Mouse (Mus musculus): Measurements from ENCODE around the gene Syngr4. TPM values are rescaled to one million over a fixed set of nuclear protein-coding genes. Genes with fewer than 3 reads are reported as not detected.
A peak's percentile ranks its signal among the peaks of the same experiment; 100 is the strongest.
"Not testable (repeated sequence)": the region's sequence is repeated elsewhere in the genome, so short reads cannot be mapped to it uniquely, and the experiment has no call there.

The Syngr4 gene
- 0.85 and 1.00 TPM in 2 replicates for polyA plus RNA-seq (2015; fragmentation: Nextera tagmentation; extraction: Ambion mirVana)

DNA sequence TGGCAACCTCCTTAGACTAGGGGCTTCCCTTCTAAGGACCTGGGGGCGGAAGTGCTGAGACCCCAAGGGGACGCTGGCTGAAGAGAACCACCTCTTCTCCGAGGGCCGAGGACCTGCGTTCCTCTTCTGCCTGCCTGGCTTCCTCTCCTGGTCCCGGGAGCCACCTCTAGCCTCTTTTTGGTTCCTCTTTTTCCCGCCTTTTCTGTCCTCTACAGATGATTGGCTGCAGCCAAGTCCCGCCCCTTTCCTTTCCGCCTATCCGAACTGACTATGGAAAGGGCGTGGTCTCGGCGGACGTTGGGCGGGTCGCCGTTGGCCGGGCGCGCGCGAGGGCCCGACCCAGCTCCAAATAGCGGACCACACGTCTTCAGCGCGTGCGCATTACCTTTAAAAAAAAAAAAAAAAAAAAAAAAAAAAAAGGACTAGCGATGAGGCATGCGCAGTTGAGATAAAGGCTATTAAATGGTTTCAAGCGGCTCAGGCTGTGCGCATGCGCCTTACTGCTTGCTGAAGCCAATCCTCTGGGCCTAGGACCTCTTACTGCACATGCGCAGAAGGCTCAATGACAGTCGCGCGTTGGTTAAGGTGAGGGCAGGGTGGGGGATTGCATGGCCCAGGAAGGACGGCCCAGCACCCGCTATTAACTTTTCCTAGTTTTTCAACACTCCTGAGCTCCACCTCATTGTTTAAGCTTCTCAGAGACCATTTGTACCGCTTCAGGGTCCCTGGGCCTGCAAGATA, at the start of gene Syngr4, which contains the start of gene Tmem143:
TSS of gene Syngr4 (minus strand) at position 198 of the 741 bp plus-strand sequence.
TSS of gene Tmem143 (plus strand) at position 425 of the 741 bp plus-strand sequence.
- WGBS = 2% methylated on average over 40 of the region's 40 CpGs
- peak within 1 kb of the TSS; percentile 66 for H3K4me2 ChIP-seq (replicated peaks)
- ATAC-seq = peak; percentile 92

DNA sequence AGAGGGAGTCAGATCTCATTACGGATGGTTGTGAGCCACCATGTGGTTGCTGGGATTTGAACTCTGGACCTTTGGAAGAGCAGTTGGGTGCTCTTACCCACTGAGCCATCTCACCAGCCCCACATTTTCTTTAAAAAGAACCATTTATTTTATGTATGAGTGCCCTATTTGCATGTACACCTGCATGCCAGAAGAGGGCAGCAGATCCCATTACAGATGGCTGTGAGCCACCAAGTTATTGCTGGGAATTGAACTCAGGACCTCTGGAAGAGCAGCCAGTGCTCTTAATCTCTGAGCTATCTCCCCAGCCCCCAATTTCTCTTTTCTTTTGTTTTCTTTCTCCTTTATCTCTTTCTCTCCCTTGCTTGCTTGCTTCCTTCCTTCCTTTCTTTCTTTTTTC, 46.8 kb upstream of the Syngr4 start:
- WGBS = 79% methylated on average over 1 of the region's 1 CpGs
- not testable (repeated sequence) for H3K27ac ChIP-seq; H3K4me1 ChIP-seq (replicated peaks); H3K4me2 ChIP-seq (replicated peaks); H3K36me3 ChIP-seq; H3K9ac ChIP-seq; ATAC-seq; H3K27me3 ChIP-seq (replicated peaks); H3K9me3 ChIP-seq; H3K4me3 ChIP-seq (replicated peaks)

More for the DNA sequence above, at the start of gene Syngr4, which contains the start of gene Tmem143:
- H3K36me3 ChIP-seq = no peaks in the 10 kb centered on the region
- peak within 1 kb of the TSS; percentile 37 for H3K9ac ChIP-seq
- H3K27me3 ChIP-seq (replicated peaks) = no peaks in the 10 kb centered on the region
- no peaks in the 10 kb centered on the region for H3K9me3 ChIP-seq
- peak within 1 kb of the TSS; percentile 67 for H3K27ac ChIP-seq
- no peaks in the 10 kb centered on the region; the same call in 1 of the 2 replicates for H3K4me1 ChIP-seq (replicated peaks)
- peak within 1 kb of the TSS; percentile 36 for H3K4me3 ChIP-seq (replicated peaks)

DNA sequence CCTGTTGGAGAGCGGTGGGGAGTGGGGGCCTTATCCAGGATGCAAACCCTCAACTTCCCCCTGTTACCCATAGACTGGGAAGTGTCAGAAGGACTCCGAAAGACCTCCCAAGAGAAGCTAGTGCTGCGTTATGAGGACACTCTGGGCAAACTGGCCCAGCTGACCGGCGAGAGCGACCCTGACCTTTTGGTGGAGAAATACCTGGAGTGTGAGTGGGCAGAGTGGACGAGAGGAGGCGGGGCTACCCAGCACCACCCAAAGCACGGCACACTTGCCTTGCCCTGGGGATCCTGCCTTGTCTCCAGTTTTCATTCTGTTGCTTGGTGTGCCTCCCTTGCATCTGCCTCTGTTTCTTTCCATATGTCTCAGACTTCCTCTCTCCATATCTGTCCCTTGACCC, 45.5 kb upstream of the Syngr4 start:
- Histone ChIP-seq H3K27ac (no peak overlapping the region), H3K36me3 (no peaks in the 10 kb centered on the region), H3K9me3 (no peaks in the 10 kb centered on the region), H3K27me3 (replicated peaks) (no peaks in the 10 kb centered on the region), H3K4me2 (replicated peaks) (no peak overlapping the region), H3K4me1 (replicated peaks) (no peaks in the 10 kb centered on the region), H3K9ac (no peak overlapping the region), H3K4me3 (replicated peaks) (no peak overlapping the region)
- no peak for ATAC-seq
- WGBS = 82% methylated on average over 9 of the region's 9 CpGs

DNA sequence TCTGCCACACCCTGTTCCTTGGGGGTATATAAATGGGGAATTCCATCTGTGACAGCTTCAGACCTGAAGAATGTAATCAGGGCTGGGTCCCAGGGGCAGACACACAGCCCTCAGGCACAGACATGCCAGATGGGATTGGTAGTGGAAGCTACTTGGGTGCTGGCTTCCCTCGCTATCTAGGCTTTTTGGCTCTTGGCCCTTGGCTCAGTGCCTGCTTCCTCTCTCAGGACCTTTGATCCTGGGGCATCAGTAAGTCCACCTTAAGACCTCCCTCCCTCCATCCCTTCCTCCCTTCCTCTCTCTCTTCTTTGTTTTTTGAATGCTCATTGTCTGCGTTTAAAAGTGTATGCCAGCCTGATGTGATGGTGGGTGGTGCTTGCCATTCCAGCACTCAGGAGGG, 43.3 kb upstream of the Syngr4 start:
- Histone ChIP-seq H3K4me1 (replicated peaks) (no peaks in the 10 kb centered on the region), H3K9me3 (no peaks in the 10 kb centered on the region), H3K36me3 (no peaks in the 10 kb centered on the region), H3K27ac (no peak overlapping the region), H3K9ac (no peak overlapping the region), H3K4me3 (replicated peaks) (no peak overlapping the region), H3K27me3 (replicated peaks) (no peaks in the 10 kb centered on the region), H3K4me2 (replicated peaks) (no peak overlapping the region)
- no peak for ATAC-seq
- WGBS = 45% methylated on average over 2 of the region's 2 CpGs

DNA sequence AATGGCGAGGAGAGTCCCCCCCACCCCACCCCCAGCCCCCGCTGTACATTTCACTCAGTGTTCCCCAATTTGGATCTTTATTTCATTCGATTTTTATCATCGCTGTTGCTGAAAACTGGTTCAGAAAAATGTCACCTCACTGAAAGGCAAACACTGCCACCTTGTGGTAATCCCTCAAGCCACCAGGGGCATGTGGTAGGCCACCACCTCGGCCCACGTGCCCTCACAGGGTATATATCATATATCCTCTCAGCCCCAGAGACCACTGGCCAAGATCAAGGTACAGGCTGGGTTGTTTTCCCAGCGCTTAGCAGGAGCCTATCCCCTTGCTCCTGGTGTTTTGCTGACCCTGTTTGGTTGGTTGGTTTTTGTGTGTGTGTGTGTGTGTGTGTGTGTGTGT, 38.6 kb upstream of the Syngr4 start:
- no peaks in the 10 kb centered on the region for H3K4me1 ChIP-seq (replicated peaks)
- H3K9ac ChIP-seq = no peak overlapping the region
- 22% methylated on average over 7 of the region's 7 CpGs for WGBS
- H3K4me3 ChIP-seq (replicated peaks) = no peak overlapping the region
- no peaks in the 10 kb centered on the region for H3K36me3 ChIP-seq
- peak; percentile 65 for ATAC-seq
- H3K27me3 ChIP-seq (replicated peaks) = no peaks in the 10 kb centered on the region
- no peak overlapping the region for H3K4me2 ChIP-seq (replicated peaks)
- H3K9me3 ChIP-seq = no peaks in the 10 kb centered on the region
- no peak overlapping the region for H3K27ac ChIP-seq

DNA sequence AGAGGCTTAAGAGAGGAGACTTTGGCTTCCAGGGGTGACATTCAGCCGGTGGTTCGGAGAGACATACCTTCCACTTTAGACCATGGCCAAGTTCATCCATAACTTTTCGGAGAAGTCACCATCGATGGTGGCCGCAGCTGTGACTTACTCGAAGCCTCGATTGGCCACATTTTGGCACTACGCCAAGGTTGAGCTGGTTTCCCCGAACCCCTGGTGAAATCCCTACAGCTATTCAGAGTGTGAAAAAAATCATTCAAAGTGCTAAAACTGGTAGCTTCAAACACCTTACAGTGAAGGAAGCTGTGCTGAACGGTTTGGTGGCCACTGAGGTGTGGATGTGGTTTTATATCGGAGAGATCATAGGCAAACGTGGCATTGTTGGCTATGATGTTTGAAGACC, 37.3 kb upstream of the Syngr4 start:
- not testable (repeated sequence) for H3K27me3 ChIP-seq (replicated peaks); H3K36me3 ChIP-seq; H3K4me2 ChIP-seq (replicated peaks); H3K4me3 ChIP-seq (replicated peaks); ATAC-seq; H3K9me3 ChIP-seq; H3K4me1 ChIP-seq (replicated peaks); H3K9ac ChIP-seq; H3K27ac ChIP-seq
- WGBS = 93% methylated on average over 12 of the region's 12 CpGs

DNA sequence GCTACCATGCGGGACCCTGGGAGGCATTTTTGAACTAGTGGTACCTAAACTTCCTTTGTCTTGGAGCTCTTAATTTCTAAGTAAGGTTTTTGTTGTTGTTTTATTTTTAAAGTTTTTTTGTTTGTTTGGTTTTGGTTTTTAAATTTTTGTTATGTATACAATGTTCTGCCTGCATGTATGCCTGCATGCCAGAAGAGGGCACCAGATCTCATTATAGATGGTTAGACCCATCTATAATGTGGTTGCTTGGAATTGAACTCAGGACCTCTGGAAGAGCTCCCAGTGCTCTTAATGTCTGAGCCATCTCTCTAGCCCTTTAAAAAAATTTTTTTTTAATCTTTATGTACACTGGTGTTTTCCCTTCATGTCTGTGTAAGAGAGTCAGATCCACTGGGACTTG, 33.2 kb upstream of the Syngr4 start:
- H3K4me2 ChIP-seq (replicated peaks) = no peak overlapping the region
- no peaks in the 10 kb centered on the region for H3K4me1 ChIP-seq (replicated peaks)
- no peaks in the 10 kb centered on the region for H3K27me3 ChIP-seq (replicated peaks)
- 93% methylated on average over 1 of the region's 1 CpGs for WGBS
- no peaks in the 10 kb centered on the region for H3K36me3 ChIP-seq
- no peak overlapping the region for H3K27ac ChIP-seq
- H3K9ac ChIP-seq = no peak overlapping the region
- no peaks in the 10 kb centered on the region for H3K9me3 ChIP-seq
- no peak for ATAC-seq
- no peak overlapping the region for H3K4me3 ChIP-seq (replicated peaks)

DNA sequence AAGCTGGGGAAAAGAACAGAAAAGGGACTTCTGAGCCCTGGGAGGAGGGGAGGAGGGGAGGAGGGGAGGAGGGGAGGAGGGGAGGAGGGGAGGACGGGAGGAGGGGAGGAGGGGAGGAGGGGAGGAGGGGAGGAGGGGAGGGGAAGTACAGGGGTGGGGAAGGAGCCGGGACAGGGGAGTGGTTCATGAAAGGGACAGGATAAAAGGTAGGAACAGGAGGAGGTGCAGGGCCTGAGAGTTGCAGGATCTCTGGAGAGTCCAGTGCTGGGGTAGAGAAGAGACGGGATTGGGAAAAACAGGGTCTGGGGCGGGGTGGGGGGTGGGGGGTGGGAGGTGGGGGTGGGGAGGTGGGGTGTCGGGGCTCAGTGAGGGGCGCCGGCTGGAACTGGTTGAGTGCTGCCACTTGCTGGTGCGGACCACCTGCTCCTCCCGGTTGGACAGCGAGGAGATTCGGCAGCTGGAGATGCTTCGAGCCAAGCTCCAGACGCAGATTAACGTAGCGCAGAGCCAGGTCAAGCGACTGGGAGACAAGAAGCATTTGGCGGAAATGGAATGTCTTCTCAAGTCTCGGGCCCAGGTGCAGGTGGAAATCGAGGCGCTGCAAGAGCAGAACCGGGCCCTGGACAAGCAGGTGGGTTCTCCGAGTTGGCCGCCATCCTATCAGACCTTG, 32.2 kb upstream of the Syngr4 start:
- Histone ChIP-seq H3K9me3 (no peaks in the 10 kb centered on the region), H3K4me3 (replicated peaks) (no peak overlapping the region), H3K9ac (no peak overlapping the region), H3K4me2 (replicated peaks) (no peak overlapping the region), H3K4me1 (replicated peaks) (peaks cover 5% of the 10 kb centered on the region; the same call in 1 of the 2 replicates), H3K36me3 (no peaks in the 10 kb centered on the region), H3K27me3 (replicated peaks) (no peaks in the 10 kb centered on the region), H3K27ac (no peak overlapping the region)
- no peak for ATAC-seq
- WGBS = 18% methylated on average over 20 of the region's 23 CpGs

DNA sequence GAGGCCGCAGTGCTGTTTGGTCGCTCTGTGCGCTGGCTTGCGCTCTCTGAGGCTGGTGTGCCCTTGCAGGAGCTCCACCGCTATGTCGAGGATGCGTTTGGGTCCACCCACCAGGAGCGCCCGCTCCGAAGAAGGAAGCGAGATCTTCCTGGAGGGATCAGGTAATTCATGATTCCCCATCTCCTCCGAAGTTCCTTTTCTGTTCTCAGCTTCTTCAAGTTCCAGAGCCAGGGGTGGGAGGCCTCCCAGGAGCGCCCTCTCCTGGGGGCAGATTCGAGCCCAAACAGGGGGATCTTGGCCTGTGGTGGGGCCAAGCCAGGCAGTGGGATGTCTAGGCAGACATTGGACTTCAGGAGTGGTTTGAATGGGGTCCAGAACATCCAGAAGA, 27.9 kb upstream of the Syngr4 start:
- Histone ChIP-seq H3K27ac (peak overlapping the region; percentile 91), H3K36me3 (no peaks in the 10 kb centered on the region), H3K4me3 (replicated peaks) (peak overlapping the region; percentile 38), H3K27me3 (replicated peaks) (no peaks in the 10 kb centered on the region), H3K4me1 (replicated peaks) (peaks cover 38% of the 10 kb centered on the region), H3K9me3 (no peaks in the 10 kb centered on the region), H3K4me2 (replicated peaks) (peak overlapping the region; percentile 59), H3K9ac (peak overlapping the region; percentile 15; the same call in 1 of the 2 replicates)
- ATAC-seq = no peak
- 20% methylated on average over 14 of the region's 14 CpGs for WGBS

DNA sequence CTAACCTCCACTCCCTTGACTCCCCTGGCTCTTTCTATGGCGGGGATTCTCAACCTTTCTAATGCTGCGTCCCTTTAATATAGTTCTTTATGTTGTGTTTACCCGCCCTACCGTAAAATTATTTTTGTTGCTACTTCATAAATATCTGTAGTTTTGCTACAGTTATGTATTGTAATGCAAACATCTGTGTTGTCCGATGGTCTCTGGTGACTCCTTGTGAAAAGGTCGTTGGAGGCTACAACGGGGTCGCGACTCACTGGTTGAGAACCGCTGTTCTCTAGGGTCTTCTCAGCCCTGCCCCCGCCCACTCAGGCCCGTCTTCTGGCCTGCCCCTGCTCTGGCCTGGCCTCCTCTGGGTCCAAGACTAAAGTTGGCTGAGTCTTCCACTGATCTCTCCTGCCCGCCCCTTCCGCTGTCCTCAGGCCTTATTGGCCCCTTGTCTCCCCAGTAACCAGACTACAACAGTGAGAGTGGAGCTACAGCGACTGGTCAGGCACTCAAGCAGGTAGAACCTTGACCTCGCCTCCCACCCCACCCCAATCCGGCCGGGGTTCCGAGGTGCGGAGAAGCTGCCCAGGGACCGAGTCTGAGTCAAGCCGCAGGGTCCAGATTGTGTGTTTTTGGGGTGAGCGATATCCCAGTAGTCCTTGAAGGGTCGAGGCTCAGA, 27.4 kb upstream of the Syngr4 start, which contains the start of gene Ccdc114:
TSS of gene Ccdc114 (plus strand) at position 311 of the 667 bp plus-strand sequence.
- peak within 1 kb of the TSS; percentile 38 for H3K4me3 ChIP-seq (replicated peaks)
- peak within 1 kb of the TSS; percentile 15 for H3K9ac ChIP-seq
- no peaks in the 10 kb centered on the region for H3K36me3 ChIP-seq
- peak within 1 kb of the TSS; percentile 59 for H3K4me2 ChIP-seq (replicated peaks)
- H3K4me1 ChIP-seq (replicated peaks) = peaks cover 43% of the 10 kb centered on the region
- ATAC-seq = peak; percentile 75
- H3K9me3 ChIP-seq = no peaks in the 10 kb centered on the region
- WGBS = 6% methylated on average over 24 of the region's 24 CpGs
- H3K27me3 ChIP-seq (replicated peaks) = no peaks in the 10 kb centered on the region
- H3K27ac ChIP-seq = peak within 1 kb of the TSS; percentile 91

DNA sequence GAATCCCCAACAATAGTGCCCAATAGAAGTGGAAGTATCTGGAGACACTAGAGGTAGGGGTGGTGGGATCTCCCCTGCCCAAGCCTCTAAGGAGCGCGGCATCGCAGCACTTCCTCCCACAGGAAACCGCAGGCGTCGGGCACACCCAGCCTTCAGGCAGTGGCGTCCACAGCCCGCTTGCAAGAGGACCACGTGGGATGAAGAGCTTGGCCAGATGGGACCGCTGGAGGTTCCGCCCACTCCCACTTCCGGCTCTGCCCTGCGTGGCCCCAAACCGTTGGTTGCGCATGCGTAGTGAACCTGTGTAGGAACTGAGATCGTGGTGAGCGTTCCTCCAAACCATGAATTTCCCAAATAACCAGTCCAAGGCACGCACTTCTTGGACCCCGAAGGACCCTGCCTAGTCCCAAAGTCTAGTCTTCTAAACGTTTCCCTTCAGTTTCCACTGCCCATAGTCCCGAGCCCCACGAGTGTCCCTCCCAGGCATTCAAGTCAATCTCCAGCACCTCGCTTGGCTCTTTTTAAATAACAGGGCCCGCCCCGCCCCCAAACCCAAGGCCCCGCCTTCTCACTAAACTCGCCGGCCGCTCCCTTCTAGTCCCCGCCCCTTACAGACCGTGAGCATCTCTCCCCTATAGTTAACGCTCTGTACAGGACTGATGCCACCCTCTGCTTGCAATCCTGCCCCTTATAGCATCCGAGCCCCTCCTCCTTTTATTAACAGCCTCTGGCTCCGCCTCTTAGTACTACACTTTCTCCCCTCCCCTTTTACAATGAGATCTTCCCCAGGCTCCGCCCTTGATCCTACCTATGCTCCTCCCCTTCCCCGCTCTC, 26.6 kb upstream of the Syngr4 start:
- 0 out of 2 replicates have a peak overlapping the region, but pooled peaks have one; percentile 15 for H3K9ac ChIP-seq

More for the DNA sequence above, 26.6 kb upstream of the Syngr4 start:
- Histone ChIP-seq H3K27me3 (replicated peaks) (no peaks in the 10 kb centered on the region), H3K27ac (peak overlapping the region; percentile 91), H3K4me1 (replicated peaks) (peaks cover 45% of the 10 kb centered on the region), H3K4me2 (replicated peaks) (peak overlapping the region; percentile 59), H3K9me3 (no peaks in the 10 kb centered on the region), H3K36me3 (no peaks in the 10 kb centered on the region), H3K4me3 (replicated peaks) (peak overlapping the region; percentile 38)
- WGBS = under 1% methylated on average over 37 of the region's 37 CpGs
- ATAC-seq = peak; percentile 92

All from intestine, embryonic 15.5 days (tissue).